ENCODE assay signal across 8 mouse cellular contexts in the genomic region with DNA sequence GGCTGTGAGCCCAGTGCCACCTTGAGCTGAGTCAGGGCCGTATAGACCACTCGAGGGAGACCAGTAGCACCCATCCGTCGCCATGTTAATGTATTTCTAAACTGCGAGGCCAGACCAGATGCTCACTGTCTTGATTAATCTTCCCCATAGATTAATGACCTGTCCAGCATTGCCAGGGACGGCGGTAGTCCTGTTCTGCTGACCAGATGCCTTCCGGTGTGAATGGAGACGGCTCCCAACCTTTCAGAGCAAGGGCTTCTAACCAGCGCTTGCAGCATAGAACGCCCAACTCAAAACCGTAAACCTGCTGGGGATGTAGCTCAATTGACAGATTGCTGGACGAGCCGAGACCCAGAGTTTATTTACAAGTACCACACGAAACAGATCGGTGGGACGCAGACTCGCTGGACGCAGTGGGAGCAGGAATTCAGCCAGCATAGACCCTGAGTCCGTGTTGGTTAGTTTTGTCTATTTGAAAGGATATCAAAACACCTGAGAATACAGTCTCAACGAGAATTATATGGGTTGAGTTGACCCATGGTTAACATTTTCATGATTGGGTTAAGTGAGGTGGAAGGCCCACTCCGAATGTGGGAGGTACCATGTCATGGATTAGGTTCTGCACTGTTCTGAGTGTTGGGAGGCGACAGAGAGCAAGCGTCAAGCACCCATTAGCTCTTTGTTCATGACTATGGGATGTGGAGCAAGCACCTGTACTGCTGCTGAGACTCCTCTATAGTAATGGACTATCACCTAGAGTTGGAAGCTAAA. TPM values are rescaled to one million over a fixed set of nuclear protein-coding genes. Genes with fewer than 3 reads are reported as not detected.
DNase-seq lines count a peak whose midpoint lies in the region; ATAC-seq and TF ChIP-seq lines count a peak whose summit lies in the region.

No protein-coding gene starts in this region.

- TF ChIP-seq CTCF in E14TG2a.4 (conservative IDR thresholded peaks at IDR 0.05; ENCODE audit: low read length): no peak

- peak overlapping the region; percentile 90 for H3K4me2 ChIP-seq in heart, embryonic 12.5 days
- peak overlapping the region; percentile 77 for H3K4me2 ChIP-seq in forebrain, embryonic 12.5 days
- peak overlapping the region; percentile 92 for H3K4me2 ChIP-seq in liver, embryonic 13.5 days

- ATAC-seq in heart, embryonic 12.5 days (ENCODE audit: insufficient number of reproducible peaks, low FRiP score): no peak
- no peak; the same call in 1 of the 2 replicates for ATAC-seq in forebrain, embryonic 12.5 days (ENCODE audit: low FRiP score)
- 0 out of 2 replicates have a peak, but pooled peaks have one; percentile 1 for ATAC-seq in liver, embryonic 13.5 days (ENCODE audit: low read depth)
- no peak for ATAC-seq in granulocyte monocyte progenitor cell, adult 5-6 weeks (replicated peaks; ENCODE audit: poor library complexity, severe bottlenecking)

- peaks cover 19% of the 10 kb centered on the region for H3K4me1 ChIP-seq in heart, embryonic 12.5 days (replicated peaks)
- H3K4me1 ChIP-seq in E14TG2a.4 (replicated peaks; ENCODE audit: low read depth, low read length): peaks cover 42% of the 10 kb centered on the region
- peaks cover 26% of the 10 kb centered on the region for H3K4me1 ChIP-seq in forebrain, embryonic 12.5 days
- H3K4me1 ChIP-seq in liver, embryonic 13.5 days (replicated peaks): peaks cover 68% of the 10 kb centered on the region

- peak overlapping the region; percentile 76 for H3K9ac ChIP-seq in heart, embryonic 12.5 days
- H3K9ac ChIP-seq in forebrain, embryonic 12.5 days: peak overlapping the region; percentile 85
- peak overlapping the region; percentile 96 for H3K9ac ChIP-seq in liver, embryonic 13.5 days

- 11% methylated on average over 24 of the region's 24 CpGs for WGBS in heart, embryonic 12.5 days
- WGBS in forebrain, embryonic 12.5 days: 15% methylated on average over 24 of the region's 24 CpGs
- WGBS in liver, embryonic 13.5 days (ENCODE audit: insufficient replicate concordance): 10% methylated on average over 24 of the region's 24 CpGs

- no peak for DNase-seq in heart, adult 9 months (ENCODE audit: low spot score in 2 of 2)
- DNase-seq in liver, embryonic 13.5 days: no peak
- no peak for DNase-seq in thymus, postnatal 36 days
- no peak for DNase-seq in natural killer cell, adult 2 months (ENCODE audit: low spot score in 2 of 2)

- H3K4me3 ChIP-seq in heart, embryonic 12.5 days: peak overlapping the region; percentile 62
- peak overlapping the region; percentile 93 for H3K4me3 ChIP-seq in E14TG2a.4 (replicated peaks; ENCODE audit: low read length)
- H3K4me3 ChIP-seq in forebrain, embryonic 12.5 days (replicated peaks): peak overlapping the region; percentile 83
- peak overlapping the region; percentile 84 for H3K4me3 ChIP-seq in liver, embryonic 13.5 days (replicated peaks)

- H3K9me3 ChIP-seq in heart, embryonic 12.5 days (replicated peaks): no peaks in the 10 kb centered on the region
- no peaks in the 10 kb centered on the region for H3K9me3 ChIP-seq in E14TG2a.4 (ENCODE audit: low read length)
- H3K9me3 ChIP-seq in forebrain, embryonic 12.5 days: no peaks in the 10 kb centered on the region
- no peaks in the 10 kb centered on the region for H3K9me3 ChIP-seq in liver, embryonic 13.5 days (replicated peaks)

- peaks cover 28% of the 10 kb centered on the region for H3K36me3 ChIP-seq in heart, embryonic 12.5 days
- peaks cover 32% of the 10 kb centered on the region for H3K36me3 ChIP-seq in E14TG2a.4 (ENCODE audit: insufficient read depth, low read length)
- H3K36me3 ChIP-seq in forebrain, embryonic 12.5 days (replicated peaks): peaks cover 18% of the 10 kb centered on the region
- peaks cover 53% of the 10 kb centered on the region for H3K36me3 ChIP-seq in liver, embryonic 13.5 days

- no peaks in the 10 kb centered on the region for H3K27me3 ChIP-seq in heart, embryonic 12.5 days (replicated peaks)
- H3K27me3 ChIP-seq in E14TG2a.4 (ENCODE audit: insufficient read depth, low read length): no peaks in the 10 kb centered on the region; the same call in 1 of the 2 replicates
- no peaks in the 10 kb centered on the region for H3K27me3 ChIP-seq in forebrain, embryonic 12.5 days
- H3K27me3 ChIP-seq in liver, embryonic 13.5 days: no peaks in the 10 kb centered on the region

- H3K27ac ChIP-seq in heart, embryonic 12.5 days (ENCODE audit: poor library complexity, severe bottlenecking): peak overlapping the region; percentile 96
- H3K27ac ChIP-seq in forebrain, embryonic 12.5 days: peak overlapping the region; percentile 96
- peak overlapping the region; percentile 99 for H3K27ac ChIP-seq in liver, embryonic 13.5 days

RNA-seq across cellular contexts. Expression of a gene that starts 6.4 kb away (rescaled TPM):
- polyA plus RNA-seq in heart, embryonic 12.5 days (2016; fragmentation: Nextera tagmentation; extraction: Ambion mirVana): 32.4 and 33.6 TPM in 2 replicates
- polyA plus RNA-seq in forebrain, embryonic 12.5 days (2016; fragmentation: Nextera tagmentation; extraction: Ambion mirVana): 37.7 and 40.4 TPM in 2 replicates
- polyA plus RNA-seq in liver, embryonic 13.5 days (2015; fragmentation: Nextera tagmentation; extraction: Ambion mirVana): 40.5 and 47.7 TPM in 2 replicates
- total RNA-seq in granulocyte monocyte progenitor cell, adult 5-6 weeks (2014; fragmentation: Nextera tagmentation): 10.9 and 19.5 TPM in 2 replicates
- 22.6 and 26.4 TPM in 2 replicates for total RNA-seq in granulocyte monocyte progenitor cell, adult 5-6 weeks (2017)

RNA-seq across cellular contexts. Expression of a gene that starts 6.8 kb away (rescaled TPM):
- polyA plus RNA-seq in heart, embryonic 12.5 days (2016; fragmentation: Nextera tagmentation; extraction: Ambion mirVana): 26.6 and 27.8 TPM in 2 replicates
- polyA plus RNA-seq in forebrain, embryonic 12.5 days (2016; fragmentation: Nextera tagmentation; extraction: Ambion mirVana): 45.2 and 51.0 TPM in 2 replicates
- 17.9 and 19.7 TPM in 2 replicates for polyA plus RNA-seq in liver, embryonic 13.5 days (2015; fragmentation: Nextera tagmentation; extraction: Ambion mirVana)
- total RNA-seq in granulocyte monocyte progenitor cell, adult 5-6 weeks (2014; fragmentation: Nextera tagmentation): 4.5 and 10.7 TPM in 2 replicates
- 10.3 and 17.8 TPM in 2 replicates for total RNA-seq in granulocyte monocyte progenitor cell, adult 5-6 weeks (2017)

RNA-seq across cellular contexts. Expression of a gene that starts 16.9 kb away (rescaled TPM):
- 14.9 and 15.5 TPM in 2 replicates for polyA plus RNA-seq in heart, embryonic 12.5 days (2016; fragmentation: Nextera tagmentation; extraction: Ambion mirVana)
- polyA plus RNA-seq in forebrain, embryonic 12.5 days (2016; fragmentation: Nextera tagmentation; extraction: Ambion mirVana): 29.3 and 30.1 TPM in 2 replicates
- 12.2 and 12.6 TPM in 2 replicates for polyA plus RNA-seq in liver, embryonic 13.5 days (2015; fragmentation: Nextera tagmentation; extraction: Ambion mirVana)
- 35.3 and 35.8 TPM in 2 replicates for total RNA-seq in granulocyte monocyte progenitor cell, adult 5-6 weeks (2014; fragmentation: Nextera tagmentation)
- total RNA-seq in granulocyte monocyte progenitor cell, adult 5-6 weeks (2017): 22.7 and 27.7 TPM in 2 replicates

RNA-seq across cellular contexts. Expression of a gene that starts 49.2 kb away (rescaled TPM):
- polyA plus RNA-seq in heart, embryonic 12.5 days (2016; fragmentation: Nextera tagmentation; extraction: Ambion mirVana): not detected in 2 replicates
- polyA plus RNA-seq in forebrain, embryonic 12.5 days (2016; fragmentation: Nextera tagmentation; extraction: Ambion mirVana): not detected in 2 replicates
- polyA plus RNA-seq in liver, embryonic 13.5 days (2015; fragmentation: Nextera tagmentation; extraction: Ambion mirVana): 0.21 and 0.36 TPM in 2 replicates
- total RNA-seq in granulocyte monocyte progenitor cell, adult 5-6 weeks (2014; fragmentation: Nextera tagmentation): 2.2 TPM in 1 of 2 replicates, not detected in the other
- total RNA-seq in granulocyte monocyte progenitor cell, adult 5-6 weeks (2017): 2.8 and 4.7 TPM in 2 replicates

RNA-seq across cellular contexts. Expression of a gene that starts 55.1 kb away (rescaled TPM):
- not detected in 2 replicates for polyA plus RNA-seq in heart, embryonic 12.5 days (2016; fragmentation: Nextera tagmentation; extraction: Ambion mirVana)
- polyA plus RNA-seq in forebrain, embryonic 12.5 days (2016; fragmentation: Nextera tagmentation; extraction: Ambion mirVana): not detected in 2 replicates
- 0.39 TPM in 1 of 2 replicates, not detected in the other for polyA plus RNA-seq in liver, embryonic 13.5 days (2015; fragmentation: Nextera tagmentation; extraction: Ambion mirVana)
- not detected in 2 replicates for total RNA-seq in granulocyte monocyte progenitor cell, adult 5-6 weeks (2014; fragmentation: Nextera tagmentation)
- not detected in 2 replicates for total RNA-seq in granulocyte monocyte progenitor cell, adult 5-6 weeks (2017)
